Mouse (Mus musculus): ENCODE data around the gene Smyd3. TPM values are rescaled to one million over a fixed set of nuclear protein-coding genes. Genes with fewer than 3 reads are reported as not detected.

The Smyd3 gene
- total RNA-seq, 2 experiments from 2014 or later: 13.6 to 14.0 TPM

- no peak for DNase-seq (ENCODE audit: low spot score in 2 of 2)
Observed at GRCm38 (mm10) chr1:178989485-178989884, 528.4 kb downstream of the Smyd3 start.

DNA sequence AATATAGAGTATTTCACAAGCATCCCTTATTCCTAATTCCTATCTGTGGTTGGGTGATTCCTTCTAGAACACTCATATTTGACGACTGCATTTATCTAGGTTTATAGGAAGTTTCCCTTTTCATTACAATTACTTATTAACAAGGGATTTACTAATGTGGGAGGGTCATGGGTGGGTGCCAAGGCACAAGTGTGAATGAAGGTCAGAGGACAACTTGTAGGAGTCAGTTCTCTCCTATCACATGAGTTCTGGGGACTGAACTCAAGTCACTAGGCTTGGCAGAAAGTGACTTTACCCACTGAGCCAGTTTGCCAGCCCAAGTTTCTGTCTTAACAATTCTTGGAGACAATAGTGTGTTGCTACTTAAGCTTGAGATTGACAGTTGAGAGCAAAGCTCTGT lies 529.7 kb downstream of the Smyd3 start:
- DNase-seq (ENCODE audit: low spot score in 2 of 2): no peak

GRCm38 (mm10) chr1:178981641-178982040 lies 536.2 kb downstream of the Smyd3 start:
- DNase-seq (ENCODE audit: low spot score in 2 of 2): no peak

- no peak for DNase-seq (ENCODE audit: low spot score in 2 of 2)
Observed at GRCm38 (mm10) chr1:178980185-178980584, 537.7 kb downstream of the Smyd3 start.

DNA sequence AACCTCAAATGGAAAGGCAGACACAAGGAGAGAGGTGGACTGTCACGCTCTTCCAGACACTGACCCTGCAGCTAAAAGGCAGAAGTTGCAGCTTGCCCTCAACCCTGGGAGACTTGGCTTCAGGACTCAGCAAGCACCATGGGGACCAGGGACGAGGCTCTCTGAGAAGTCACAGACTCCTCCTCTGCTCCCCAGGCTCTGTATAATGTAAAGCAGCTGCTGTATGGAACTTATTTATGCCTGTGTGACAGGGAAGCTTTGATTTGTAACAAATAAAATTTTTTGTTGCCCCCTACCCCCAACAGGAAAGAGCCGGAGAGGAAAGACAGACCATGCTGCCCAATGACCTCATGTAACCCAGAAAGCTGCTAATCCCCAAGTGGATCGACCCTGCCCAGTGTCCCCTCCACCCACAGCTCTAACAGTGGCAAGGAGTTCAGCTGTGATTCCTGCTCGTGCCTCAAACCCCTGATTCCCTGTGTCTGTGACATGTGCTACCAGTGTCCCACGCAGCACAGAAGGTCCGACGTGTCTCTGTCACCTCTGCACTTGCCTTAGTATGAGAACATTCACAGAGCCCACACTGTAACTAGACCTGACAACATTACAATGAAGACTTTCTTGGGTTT lies 539.1 kb downstream of the Smyd3 start:
- DNase-seq (ENCODE audit: low spot score in 2 of 2): no peak

- no peak for DNase-seq (ENCODE audit: low spot score in 2 of 2)
Observed at GRCm38 (mm10) chr1:178972055-178972454, 545.8 kb downstream of the Smyd3 start.

GRCm38 (mm10) chr1:178961661-178962060 lies 556.2 kb downstream of the Smyd3 start:
- DNase-seq (ENCODE audit: low spot score in 2 of 2): no peak

DNA sequence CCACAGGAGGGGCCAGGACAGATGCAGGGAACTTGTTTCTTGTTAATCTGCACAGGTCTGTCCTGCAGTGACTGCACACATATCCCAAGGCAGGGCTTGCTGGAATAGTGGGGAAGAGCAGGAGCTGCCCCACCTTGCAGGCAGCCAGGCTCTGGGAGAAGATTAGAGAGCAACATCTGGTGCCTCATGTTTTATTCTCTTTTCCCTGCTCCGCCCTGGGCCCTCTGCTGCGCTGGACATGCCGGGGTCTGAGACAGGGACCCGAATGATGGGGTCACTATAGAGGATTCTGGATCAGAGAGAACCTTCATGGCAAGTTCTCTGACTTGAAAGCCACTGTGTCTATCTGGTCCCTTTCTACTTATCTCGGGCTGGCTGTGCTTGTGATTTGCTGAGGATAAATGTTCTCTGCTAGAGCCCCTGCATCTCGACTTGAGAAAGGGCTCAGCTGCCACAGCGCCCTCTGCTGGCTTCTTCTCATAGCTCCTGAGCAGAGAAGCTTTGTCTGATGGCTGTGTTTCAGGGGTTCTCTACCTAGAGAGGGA lies 557.8 kb downstream of the Smyd3 start:
- peak; percentile 39 to 46 for DNase-seq (ENCODE audit: low spot score in 2 of 2)

DNA sequence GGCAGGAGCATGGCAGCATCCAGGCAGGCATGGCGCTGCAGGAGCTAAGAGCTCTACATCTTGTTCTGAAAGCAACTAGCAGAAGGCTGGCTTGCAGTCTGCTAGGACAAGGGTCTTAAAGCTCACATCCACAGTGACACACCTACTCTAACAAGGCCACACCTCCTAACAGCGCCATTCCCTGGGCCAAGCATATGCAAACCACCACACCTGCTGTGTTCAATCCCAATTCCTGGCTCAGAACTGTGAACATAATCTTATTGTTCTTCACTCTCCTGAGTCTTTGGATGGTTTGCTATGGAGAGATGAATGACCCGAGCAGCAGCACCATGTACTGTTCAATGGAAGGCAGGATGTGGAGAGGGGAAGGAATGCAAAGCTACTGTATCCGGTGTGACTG lies 559.2 kb downstream of the Smyd3 start:
- DNase-seq (ENCODE audit: low spot score in 2 of 2): no peak

DNA sequence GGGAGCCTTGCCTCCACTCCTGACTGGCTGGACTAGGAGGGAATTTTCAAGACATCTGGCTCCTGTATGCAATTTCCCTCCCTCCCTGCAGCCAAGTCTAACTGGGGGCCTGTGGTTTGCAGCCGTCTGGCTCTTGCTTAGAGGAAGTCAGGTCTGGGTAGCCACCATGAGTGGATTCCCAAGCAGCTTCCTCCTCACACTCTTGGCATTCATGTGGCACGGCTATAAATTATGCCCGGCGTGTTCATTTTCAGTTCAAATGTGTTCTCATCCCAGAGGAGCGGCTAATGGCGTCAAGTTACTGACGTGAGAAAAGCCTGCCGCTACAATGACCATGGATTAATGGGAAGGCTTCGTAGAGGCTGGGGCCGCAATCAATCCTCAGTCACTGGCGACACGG lies 564.9 kb downstream of the Smyd3 start:
- no peak for DNase-seq (ENCODE audit: low spot score in 2 of 2)

- DNase-seq (ENCODE audit: low spot score in 2 of 2): no peak
Observed at GRCm38 (mm10) chr1:178942251-178942963, 575.4 kb downstream of the Smyd3 start.

GRCm38 (mm10) chr1:178940353-178940752 lies 577.5 kb downstream of the Smyd3 start:
- no peak for DNase-seq (ENCODE audit: low spot score in 2 of 2)

DNA sequence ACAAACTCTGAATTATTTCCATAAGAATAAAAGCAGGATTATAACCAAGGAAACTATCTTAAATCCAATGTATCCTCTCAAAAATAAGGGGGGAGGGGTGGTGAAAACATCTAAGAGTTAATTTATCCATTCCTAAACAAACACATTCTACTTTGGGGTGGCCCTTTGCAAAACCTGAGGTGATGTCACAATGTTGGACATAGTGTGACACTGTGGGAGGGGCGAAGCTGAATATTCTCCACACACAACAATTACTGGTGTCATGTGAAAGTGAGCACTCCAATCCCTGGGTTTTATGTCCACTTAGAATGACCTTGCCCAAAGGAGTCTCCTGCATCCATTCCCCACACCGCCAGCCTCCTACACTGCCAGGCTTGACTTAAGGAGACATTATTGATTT lies 580.9 kb downstream of the Smyd3 start:
- no peak for DNase-seq (ENCODE audit: low spot score in 2 of 2)

GRCm38 (mm10) chr1:178936457-178936856 lies 581.4 kb downstream of the Smyd3 start:
- DNase-seq (ENCODE audit: low spot score in 2 of 2): no peak

GRCm38 (mm10) chr1:178933953-178934637 lies 583.7 kb downstream of the Smyd3 start:
- no peak for DNase-seq (ENCODE audit: low spot score in 2 of 2)

DNA sequence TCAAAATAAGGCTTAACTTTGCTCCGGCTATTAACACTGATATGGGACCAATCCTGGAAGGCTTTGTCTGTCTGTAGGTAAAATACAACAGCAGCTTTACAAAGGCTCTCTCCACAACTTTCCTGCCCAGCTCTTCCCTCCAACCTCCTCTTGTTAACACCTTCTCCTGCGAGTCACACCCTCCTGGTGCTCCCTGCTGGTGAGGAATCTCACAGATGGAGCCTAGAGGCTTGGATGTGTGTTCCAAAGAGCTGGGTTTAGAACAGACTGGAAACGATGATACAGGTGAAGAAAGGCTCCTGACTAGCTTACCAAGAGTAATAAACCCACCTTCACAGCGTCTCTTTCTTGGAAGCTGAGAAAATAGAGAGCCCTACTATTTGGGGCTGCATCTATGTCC lies 588.3 kb downstream of the Smyd3 start:
- no peak for DNase-seq (ENCODE audit: low spot score in 2 of 2)

- no peak for DNase-seq (ENCODE audit: low spot score in 2 of 2)
Observed at GRCm38 (mm10) chr1:178924492-178925183, 593.2 kb downstream of the Smyd3 start.

DNA sequence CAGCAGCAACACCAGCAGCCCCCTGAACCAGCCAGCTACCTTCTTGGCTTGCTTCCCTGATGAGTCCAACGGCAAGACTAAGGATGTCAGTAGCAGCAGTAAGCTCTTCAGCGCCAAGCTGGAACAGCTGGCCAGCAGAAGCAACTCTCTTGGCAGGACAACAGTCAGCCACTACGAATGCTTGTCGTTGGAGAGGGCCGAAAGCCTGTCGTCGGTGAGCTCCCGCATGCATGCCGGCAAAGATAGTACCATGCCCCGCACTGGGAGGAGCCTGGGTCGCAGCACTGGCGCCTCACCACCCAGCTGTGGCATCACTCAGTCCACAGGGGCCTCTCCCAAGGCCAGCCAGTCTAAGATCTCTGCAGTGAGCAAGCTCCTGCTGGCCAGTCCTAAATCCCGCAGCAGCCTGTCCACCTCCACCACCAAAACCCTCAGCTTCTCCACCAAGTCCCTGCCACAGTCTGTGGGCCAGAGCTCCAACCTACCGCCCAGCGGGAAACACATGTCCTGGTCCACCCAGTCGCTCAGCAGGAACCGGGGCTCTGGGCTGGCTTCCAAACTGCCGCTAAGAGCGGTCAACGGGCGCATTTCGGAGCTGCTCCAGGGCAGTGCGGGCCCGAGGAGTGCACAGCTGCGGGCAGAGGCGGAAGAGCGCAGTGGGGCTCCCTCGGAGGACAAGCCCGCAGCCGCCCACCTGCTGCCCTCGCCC lies 600.5 kb downstream of the Smyd3 start:
- DNase-seq (ENCODE audit: low spot score in 2 of 2): peak in 1 of 2 experiments; percentile 9

- no peak for DNase-seq (ENCODE audit: low spot score in 2 of 2)
Observed at GRCm38 (mm10) chr1:178915056-178915455, 602.8 kb downstream of the Smyd3 start.

- DNase-seq (ENCODE audit: low spot score in 2 of 2): no peak
Observed at GRCm38 (mm10) chr1:178912936-178913716, 604.7 kb downstream of the Smyd3 start.
